Mouse (Mus musculus): ENCODE data around the gene Sgcg. TPM values are rescaled to one million over a fixed set of nuclear protein-coding genes. Genes with fewer than 3 reads are reported as not detected.

Gene Sgcg
- polyA plus RNA-seq, 1 experiment from 2014 or later, result 0.29 TPM

DNA sequence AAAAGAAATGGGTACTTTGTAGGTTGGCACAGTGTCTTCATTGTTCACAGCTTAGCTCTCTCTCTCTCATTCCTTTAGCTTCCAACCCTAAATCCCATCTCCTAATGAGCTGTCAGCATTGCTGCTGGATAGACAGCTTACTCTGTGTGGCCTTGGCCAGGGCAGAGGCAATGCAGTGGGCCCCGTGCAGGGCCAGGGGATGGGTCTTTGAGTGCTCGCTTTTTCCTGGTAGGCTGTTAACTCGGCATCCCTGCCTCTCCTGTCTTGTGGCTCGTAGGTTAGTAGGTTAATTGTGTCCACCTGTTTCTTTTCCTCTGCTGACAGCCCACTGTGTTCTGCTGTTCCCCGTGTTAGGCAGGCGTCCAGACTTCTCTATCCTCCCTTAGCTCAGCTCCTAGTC is 35.8 kb downstream of the Sgcg start:
- H3K27me3 ChIP-seq (ENCODE audit: control insufficient read depth, insufficient read depth, low read length), result no peaks in the 10 kb centered on the region
- WGBS, result 51% methylated on average over 6 of the region's 6 CpGs
- no peaks in the 10 kb centered on the region for H3K4me1 ChIP-seq (ENCODE audit: control insufficient read depth, insufficient read depth, low read length)
- H3K9me3 ChIP-seq (ENCODE audit: control insufficient read depth, low read length), result no peaks in the 10 kb centered on the region
- H3K4me2 ChIP-seq (ENCODE audit: low read depth, low read length), result no peak overlapping the region
- no peak overlapping the region for H3K4me3 ChIP-seq (ENCODE audit: low read depth, low read length)
- no peak overlapping the region for H3K27ac ChIP-seq (ENCODE audit: low read depth, low read length)
- no peaks in the 10 kb centered on the region for H3K36me3 ChIP-seq (ENCODE audit: control insufficient read depth, insufficient read depth, low read length)
- no peak for ATAC-seq (ENCODE audit: low read depth)
- H3K9ac ChIP-seq (replicated peaks; ENCODE audit: low read depth, low read length), result no peak overlapping the region

DNA sequence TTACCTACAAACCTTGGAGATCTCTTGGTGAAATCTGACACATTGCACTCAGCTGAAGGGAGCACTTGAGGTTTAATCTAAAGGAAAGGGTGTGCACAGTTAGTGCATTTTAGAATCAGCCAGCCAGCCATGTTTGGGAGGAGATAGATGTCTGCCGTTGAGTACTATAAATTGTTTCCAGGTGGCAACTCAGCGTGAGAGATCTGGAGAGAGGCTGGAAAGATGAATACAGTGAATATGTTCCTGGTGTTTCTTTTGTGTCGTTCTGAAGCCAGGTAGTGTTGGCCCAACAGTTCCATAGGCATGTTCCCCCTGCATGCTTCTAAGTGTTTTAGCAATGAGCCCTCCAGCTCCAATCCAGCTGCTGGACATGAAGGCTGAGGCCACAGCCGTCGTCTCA is 37.1 kb downstream of the Sgcg start:
- no peak overlapping the region for H3K9ac ChIP-seq (replicated peaks; ENCODE audit: low read depth, low read length)
- no peak overlapping the region for H3K27ac ChIP-seq (ENCODE audit: low read depth, low read length)
- H3K4me2 ChIP-seq (ENCODE audit: low read depth, low read length), result no peak overlapping the region
- no peaks in the 10 kb centered on the region for H3K4me1 ChIP-seq (ENCODE audit: control insufficient read depth, insufficient read depth, low read length)
- 89% methylated on average over 5 of the region's 5 CpGs for WGBS
- no peaks in the 10 kb centered on the region for H3K36me3 ChIP-seq (ENCODE audit: control insufficient read depth, insufficient read depth, low read length)
- H3K27me3 ChIP-seq (ENCODE audit: control insufficient read depth, insufficient read depth, low read length), result no peaks in the 10 kb centered on the region
- ATAC-seq (ENCODE audit: low read depth), result no peak
- H3K9me3 ChIP-seq (ENCODE audit: control insufficient read depth, low read length), result no peaks in the 10 kb centered on the region
- no peak overlapping the region for H3K4me3 ChIP-seq (ENCODE audit: low read depth, low read length)

DNA sequence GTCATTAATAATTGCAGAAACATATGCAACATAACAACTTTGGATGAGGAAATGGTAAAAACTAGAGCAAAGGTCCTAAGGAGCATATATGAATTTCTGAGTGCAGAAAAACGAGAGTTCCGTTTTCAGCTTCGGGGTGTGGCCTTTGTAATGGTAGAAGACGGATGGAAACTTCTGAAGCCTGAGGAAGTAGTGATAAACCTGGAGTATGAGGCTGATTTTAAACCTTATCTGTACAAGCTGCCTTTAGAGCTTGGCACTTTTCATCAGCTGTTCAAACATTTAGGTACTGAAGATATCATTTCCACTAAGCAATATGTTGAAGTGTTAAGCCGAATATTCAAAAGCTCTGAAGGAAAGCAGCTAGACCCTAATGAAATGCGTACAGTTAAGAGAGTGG is 46.5 kb downstream of the Sgcg start:
- H3K9me3 ChIP-seq (ENCODE audit: control insufficient read depth, low read length), result no peaks in the 10 kb centered on the region; the same call in 1 of the 2 replicates
- H3K36me3 ChIP-seq (ENCODE audit: control insufficient read depth, insufficient read depth, low read length), result peaks cover 30% of the 10 kb centered on the region
- ATAC-seq (ENCODE audit: low read depth), result no peak
- no peaks in the 10 kb centered on the region for H3K4me1 ChIP-seq (ENCODE audit: control insufficient read depth, insufficient read depth, low read length)
- no peak overlapping the region for H3K4me3 ChIP-seq (ENCODE audit: low read depth, low read length)
- H3K27me3 ChIP-seq (ENCODE audit: control insufficient read depth, insufficient read depth, low read length), result no peaks in the 10 kb centered on the region
- H3K4me2 ChIP-seq (ENCODE audit: low read depth, low read length), result no peak overlapping the region
- no peak overlapping the region for H3K27ac ChIP-seq (ENCODE audit: low read depth, low read length)
- H3K9ac ChIP-seq (replicated peaks; ENCODE audit: low read depth, low read length), result no peak overlapping the region
- 96% methylated on average over 6 of the region's 6 CpGs for WGBS

DNA sequence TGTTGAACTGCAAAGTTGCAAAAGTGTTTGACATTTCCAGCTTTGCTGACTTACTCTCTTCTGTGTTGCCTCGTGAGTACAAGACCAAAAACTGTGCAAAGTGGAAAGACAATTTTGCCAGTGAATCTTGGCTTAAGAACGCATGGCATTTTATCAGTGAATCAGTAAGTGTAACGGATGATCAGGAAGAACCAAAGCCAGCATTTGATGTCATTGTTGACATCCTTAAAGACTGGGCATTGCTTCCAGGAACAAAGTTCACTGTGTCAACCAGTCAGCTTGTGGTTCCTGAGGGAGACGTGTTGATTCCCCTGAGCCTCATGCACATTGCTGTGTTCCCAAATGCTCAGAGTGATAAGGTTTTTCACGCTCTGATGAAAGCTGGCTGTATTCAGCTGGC is 48.2 kb downstream of the Sgcg start:
- 97% methylated on average over 5 of the region's 5 CpGs for WGBS

DNA sequence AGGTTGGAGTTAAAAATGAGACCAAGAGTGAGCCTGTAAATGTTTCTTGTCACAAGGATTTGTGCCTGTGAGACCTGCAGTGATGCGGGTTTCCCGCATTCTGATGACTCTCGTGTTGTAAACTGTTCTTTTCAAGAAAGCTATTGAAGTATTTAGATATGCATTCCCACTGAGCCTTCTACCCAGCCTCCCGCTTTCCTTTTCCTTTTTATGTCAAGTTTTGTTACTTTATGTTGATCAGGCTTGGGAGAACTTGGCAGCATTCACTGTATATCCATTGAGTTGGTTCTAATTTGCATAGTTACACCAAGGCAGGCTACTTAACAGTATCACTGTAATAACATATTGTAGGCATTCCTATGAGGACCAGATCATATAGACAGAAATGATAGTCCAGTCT is 63.9 kb downstream of the Sgcg start:
- Histone ChIP-seq H3K36me3 (ENCODE audit: control insufficient read depth, insufficient read depth, low read length) (peaks cover 8% of the 10 kb centered on the region), H3K9ac (replicated peaks; ENCODE audit: low read depth, low read length) (no peak overlapping the region), H3K4me2 (ENCODE audit: low read depth, low read length) (no peak overlapping the region), H3K4me1 (ENCODE audit: control insufficient read depth, insufficient read depth, low read length) (no peaks in the 10 kb centered on the region), H3K9me3 (ENCODE audit: control insufficient read depth, low read length) (no peaks in the 10 kb centered on the region), H3K27ac (ENCODE audit: low read depth, low read length) (no peak overlapping the region), H3K4me3 (ENCODE audit: low read depth, low read length) (no peak overlapping the region), H3K27me3 (ENCODE audit: control insufficient read depth, insufficient read depth, low read length) (no peaks in the 10 kb centered on the region)
- 42% methylated on average over 4 of the region's 4 CpGs for WGBS
- no peak for ATAC-seq (ENCODE audit: low read depth)

More for the DNA sequence above, 48.2 kb downstream of the Sgcg start:
- no peak overlapping the region for H3K9ac ChIP-seq (replicated peaks; ENCODE audit: low read depth, low read length)
- H3K27me3 ChIP-seq (ENCODE audit: control insufficient read depth, insufficient read depth, low read length), result no peaks in the 10 kb centered on the region
- H3K4me2 ChIP-seq (ENCODE audit: low read depth, low read length), result no peak overlapping the region
- H3K36me3 ChIP-seq (ENCODE audit: control insufficient read depth, insufficient read depth, low read length), result peaks cover 39% of the 10 kb centered on the region
- no peak overlapping the region for H3K4me3 ChIP-seq (ENCODE audit: low read depth, low read length)
- peaks cover 4% of the 10 kb centered on the region; the same call in 1 of the 2 replicates for H3K9me3 ChIP-seq (ENCODE audit: control insufficient read depth, low read length)
- H3K27ac ChIP-seq (ENCODE audit: low read depth, low read length), result no peak overlapping the region
- no peak for ATAC-seq (ENCODE audit: low read depth)
- no peaks in the 10 kb centered on the region for H3K4me1 ChIP-seq (ENCODE audit: control insufficient read depth, insufficient read depth, low read length)

DNA sequence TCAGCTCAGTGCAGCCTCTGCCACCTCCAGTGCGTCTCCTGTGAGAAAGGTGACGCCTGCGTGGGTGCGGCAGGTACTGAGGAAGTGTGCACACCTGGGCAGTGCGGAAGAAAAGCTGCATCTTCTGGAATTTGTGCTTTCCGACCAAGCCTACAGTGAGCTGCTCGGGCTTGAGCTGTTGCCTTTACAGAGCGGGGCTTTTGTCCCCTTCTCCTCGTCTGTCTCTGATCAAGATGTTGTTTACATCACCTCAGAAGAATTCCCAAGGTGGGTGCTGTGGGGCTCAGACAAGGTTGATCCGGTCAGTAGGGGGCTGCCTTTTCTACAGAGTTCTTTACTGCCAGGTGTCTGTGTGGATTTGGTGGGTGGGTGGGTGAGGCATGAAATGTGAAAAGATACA is 66.0 kb downstream of the Sgcg start:
- Histone ChIP-seq H3K4me1 (ENCODE audit: control insufficient read depth, insufficient read depth, low read length) (no peaks in the 10 kb centered on the region), H3K4me2 (ENCODE audit: low read depth, low read length) (no peak overlapping the region), H3K36me3 (ENCODE audit: control insufficient read depth, insufficient read depth, low read length) (peaks cover 8% of the 10 kb centered on the region), H3K27me3 (ENCODE audit: control insufficient read depth, insufficient read depth, low read length) (no peaks in the 10 kb centered on the region), H3K27ac (ENCODE audit: low read depth, low read length) (no peak overlapping the region), H3K4me3 (ENCODE audit: low read depth, low read length) (no peak overlapping the region), H3K9ac (replicated peaks; ENCODE audit: low read depth, low read length) (no peak overlapping the region), H3K9me3 (ENCODE audit: control insufficient read depth, low read length) (no peaks in the 10 kb centered on the region)
- 89% methylated on average over 10 of the region's 10 CpGs for WGBS
- no peak for ATAC-seq (ENCODE audit: low read depth)

DNA sequence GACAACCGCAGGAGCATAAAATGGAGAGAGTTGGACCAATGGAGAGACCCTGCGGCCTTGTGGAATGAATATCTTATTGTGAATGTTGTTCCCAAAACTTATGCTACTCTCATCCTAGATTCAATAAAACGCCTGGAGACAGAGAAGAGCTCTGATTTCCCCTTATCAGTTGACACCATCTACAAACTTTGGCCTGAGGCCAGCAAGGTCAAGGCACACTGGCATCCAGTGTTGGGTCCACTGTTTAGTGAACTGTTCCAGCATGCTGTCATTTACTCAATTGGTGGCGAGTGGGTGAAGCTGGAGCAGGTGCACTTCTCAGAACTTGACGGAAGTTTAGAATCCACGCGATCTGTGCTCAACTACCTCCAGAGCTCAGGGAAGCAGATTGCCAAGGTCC is 66.4 kb downstream of the Sgcg start:
- WGBS, result 98% methylated on average over 7 of the region's 7 CpGs
- H3K4me1 ChIP-seq (ENCODE audit: control insufficient read depth, insufficient read depth, low read length), result no peaks in the 10 kb centered on the region
- no peak overlapping the region for H3K4me3 ChIP-seq (ENCODE audit: low read depth, low read length)
- H3K9ac ChIP-seq (replicated peaks; ENCODE audit: low read depth, low read length), result no peak overlapping the region
- H3K27ac ChIP-seq (ENCODE audit: low read depth, low read length), result no peak overlapping the region
- no peak overlapping the region for H3K4me2 ChIP-seq (ENCODE audit: low read depth, low read length)
- no peak for ATAC-seq (ENCODE audit: low read depth)
- H3K9me3 ChIP-seq (ENCODE audit: control insufficient read depth, low read length), result no peaks in the 10 kb centered on the region
- H3K36me3 ChIP-seq (ENCODE audit: control insufficient read depth, insufficient read depth, low read length), result peaks cover 8% of the 10 kb centered on the region
- no peaks in the 10 kb centered on the region for H3K27me3 ChIP-seq (ENCODE audit: control insufficient read depth, insufficient read depth, low read length)

DNA sequence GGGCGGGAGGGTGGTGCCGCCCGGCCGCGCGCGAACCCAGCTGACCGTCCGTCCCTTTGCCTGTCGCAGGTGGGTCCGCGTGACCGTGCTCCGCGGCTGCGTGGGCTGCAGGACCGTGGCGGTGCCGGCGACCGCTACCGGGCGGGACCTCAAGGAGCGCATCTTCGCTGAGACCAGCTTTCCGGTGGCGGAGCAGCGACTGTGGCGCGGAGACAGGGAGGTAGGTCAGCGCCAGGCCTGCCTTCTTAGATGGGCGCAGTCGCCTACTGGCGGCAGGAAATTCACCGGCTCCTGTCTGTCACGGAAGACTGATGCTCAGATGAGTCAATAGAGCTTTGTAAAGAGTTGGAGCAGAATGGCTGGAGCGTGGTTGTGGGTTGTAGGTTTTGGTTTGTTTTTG is 85.1 kb downstream of the Sgcg start:
- Histone ChIP-seq H3K9ac (replicated peaks; ENCODE audit: low read depth, low read length) (peak overlapping the region; percentile 89), H3K27ac (ENCODE audit: low read depth, low read length) (peak overlapping the region; percentile 91), H3K4me3 (ENCODE audit: low read depth, low read length) (peak overlapping the region; percentile 84), H3K9me3 (ENCODE audit: control insufficient read depth, low read length) (no peaks in the 10 kb centered on the region), H3K36me3 (ENCODE audit: control insufficient read depth, insufficient read depth, low read length) (no peaks in the 10 kb centered on the region), H3K27me3 (ENCODE audit: control insufficient read depth, insufficient read depth, low read length) (no peaks in the 10 kb centered on the region), H3K4me1 (ENCODE audit: control insufficient read depth, insufficient read depth, low read length) (peaks cover 10% of the 10 kb centered on the region), H3K4me2 (ENCODE audit: low read depth, low read length) (peak overlapping the region; percentile 58)
- peak; percentile 59 for ATAC-seq (ENCODE audit: low read depth)
- under 1% methylated on average over 37 of the region's 37 CpGs for WGBS

DNA sequence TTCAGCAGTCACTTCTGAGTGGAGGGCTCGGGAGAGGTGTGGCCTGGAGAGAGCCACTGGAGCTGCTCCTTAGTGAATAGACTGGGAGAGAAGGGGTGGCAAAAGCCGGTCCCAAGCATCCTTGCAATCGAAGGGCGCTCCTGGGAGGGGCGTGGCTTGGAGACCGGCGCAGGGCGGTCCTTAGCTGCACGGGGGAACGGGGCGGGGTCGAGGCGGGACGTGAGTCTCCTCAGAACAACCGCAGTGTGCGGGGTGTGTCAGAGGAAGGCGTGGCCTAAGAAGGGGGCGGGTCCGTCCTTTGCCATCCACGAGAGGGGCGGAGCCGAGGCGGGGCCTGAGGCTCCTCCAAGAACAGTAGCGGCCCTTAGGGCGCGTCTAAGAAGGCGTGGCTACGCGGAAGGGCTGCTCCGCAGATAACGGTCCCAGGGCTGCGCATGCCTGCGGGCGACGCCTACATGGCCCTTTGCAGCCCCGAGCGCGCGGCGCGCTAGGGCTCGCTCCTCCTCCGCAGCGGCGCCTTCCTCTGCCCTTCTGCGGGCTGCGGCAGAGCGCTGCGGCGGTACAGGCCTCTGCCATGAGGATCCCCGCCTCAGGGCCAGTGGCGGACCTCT is 85.6 kb downstream of the Sgcg start:
- peak overlapping the region; percentile 58 for H3K4me2 ChIP-seq (ENCODE audit: low read depth, low read length)
- peak overlapping the region; percentile 89 for H3K9ac ChIP-seq (replicated peaks; ENCODE audit: low read depth, low read length)
- peak overlapping the region; percentile 91 for H3K27ac ChIP-seq (ENCODE audit: low read depth, low read length)
- H3K4me1 ChIP-seq (ENCODE audit: control insufficient read depth, insufficient read depth, low read length), result peaks cover 10% of the 10 kb centered on the region
- H3K4me3 ChIP-seq (ENCODE audit: low read depth, low read length), result peak overlapping the region; percentile 84
- no peaks in the 10 kb centered on the region for H3K36me3 ChIP-seq (ENCODE audit: control insufficient read depth, insufficient read depth, low read length)
- ATAC-seq (ENCODE audit: low read depth), result peak; percentile 99
- no peaks in the 10 kb centered on the region for H3K9me3 ChIP-seq (ENCODE audit: control insufficient read depth, low read length)
- no peaks in the 10 kb centered on the region for H3K27me3 ChIP-seq (ENCODE audit: control insufficient read depth, insufficient read depth, low read length)
- 0% methylated on average over 52 of the region's 52 CpGs for WGBS

All from neural tube, embryonic 14.5 days (tissue).